Mouse (Mus musculus): ENCODE measurements around the gene Spata32.

GRCm38 (mm10) chr11:103249509-103249908 lies 31.3 kb upstream of the Spata32 start:
- TF ChIP-seq ETS1 (conservative IDR thresholded peaks at IDR 0.05; ENCODE audit: low read depth, low read length) = 0 out of 2 replicates have a peak, but pooled peaks have one; percentile 9
- no peak for TF ChIP-seq CTCF (conservative IDR thresholded peaks at IDR 0.05 in 1 of 2, IDR thresholded peaks at IDR 0.05 in 1 of 2; ENCODE audit: low read depth in 2 of 2, low read length in 2 of 2)
- TF ChIP-seq BHLHE40 (IDR thresholded peaks at IDR 0.05; ENCODE audit: low read depth, low read length) = 0 out of 2 replicates have a peak, but pooled peaks have one; percentile 15
- no peak; the same call in 1 of the 2 replicates for TF ChIP-seq RCOR1 (conservative IDR thresholded peaks at IDR 0.05; ENCODE audit: low read depth, low read length)
- TF ChIP-seq EP300 (IDR thresholded peaks at IDR 0.05; ENCODE audit: low read length) = peak; percentile 76
- TF ChIP-seq SIN3A (IDR thresholded peaks at IDR 0.05; ENCODE audit: low read length) = 0 out of 2 replicates have a peak, but pooled peaks have one; percentile 19
- TF ChIP-seq CHD1 (IDR thresholded peaks at IDR 0.05; ENCODE audit: low read depth, low read length) = no peak
- 0 out of 2 replicates have a peak, but pooled peaks have one; percentile 31 for TF ChIP-seq MAX (IDR thresholded peaks at IDR 0.05; ENCODE audit: low read length)
- TF ChIP-seq E2F4 (IDR thresholded peaks at IDR 0.05; ENCODE audit: insufficient replicate concordance, low read depth, low read length) = no peak
- no peak for TF ChIP-seq USF1 (IDR thresholded peaks at IDR 0.05; ENCODE audit: low read depth, low read length)
- TF ChIP-seq KAT2A (IDR thresholded peaks at IDR 0.05; ENCODE audit: insufficient replicate concordance, low read length) = 0 out of 2 replicates have a peak, but pooled peaks have one; percentile 32
- 0 out of 2 replicates have a peak, but pooled peaks have one; percentile 4 for TF ChIP-seq POLR2A (IDR thresholded peaks at IDR 0.05; ENCODE audit: low read depth, low read length)

All from CH12.LX (cell line).